Mouse (Mus musculus) brown adipose tissue, adult 24 weeks (tissue): Measurements from ENCODE around the gene 4930579G24Rik. TPM values are rescaled to one million over a fixed set of nuclear protein-coding genes. Genes with fewer than 3 reads are reported as not detected.

Source experiments
- H3K27ac ChIP-seq: fragments of 200-500 bp; replicated peaks from 2 replicates; pipeline ENCODE4 v1.5.1; 2012; ENCODE audit warnings: low read depth, mild to moderate bottlenecking, low read length
- H3K4me1 ChIP-seq: fragments of 200-500 bp; 2 replicates; pipeline ENCODE4 v1.6.1; 2012; ENCODE audit warnings: low read length, mixed read lengths; ENCODE audit not compliant: control insufficient read depth, insufficient read depth, insufficient read length
- H3K4me3 ChIP-seq: fragments of 200-500 bp; 2 replicates; pipeline ENCODE4 v1.5.1; 2012; ENCODE audit warnings: low read depth, mild to moderate bottlenecking, low read length, moderate library complexity; ENCODE audit not compliant: insufficient read depth
- polyA plus RNA-seq: library from polyadenylated mRNA; stranded (reverse); fragments of >200 nt; gene quantifications from 2 replicates; pipeline ENCODE4 v1.2.4, GENCODE M21; 2012; ENCODE audit not compliant: missing spikeins, insufficient read depth, insufficient read length

The 4930579G24Rik gene
- polyA plus RNA-seq, 1 experiment, result 2.5 TPM

DNA sequence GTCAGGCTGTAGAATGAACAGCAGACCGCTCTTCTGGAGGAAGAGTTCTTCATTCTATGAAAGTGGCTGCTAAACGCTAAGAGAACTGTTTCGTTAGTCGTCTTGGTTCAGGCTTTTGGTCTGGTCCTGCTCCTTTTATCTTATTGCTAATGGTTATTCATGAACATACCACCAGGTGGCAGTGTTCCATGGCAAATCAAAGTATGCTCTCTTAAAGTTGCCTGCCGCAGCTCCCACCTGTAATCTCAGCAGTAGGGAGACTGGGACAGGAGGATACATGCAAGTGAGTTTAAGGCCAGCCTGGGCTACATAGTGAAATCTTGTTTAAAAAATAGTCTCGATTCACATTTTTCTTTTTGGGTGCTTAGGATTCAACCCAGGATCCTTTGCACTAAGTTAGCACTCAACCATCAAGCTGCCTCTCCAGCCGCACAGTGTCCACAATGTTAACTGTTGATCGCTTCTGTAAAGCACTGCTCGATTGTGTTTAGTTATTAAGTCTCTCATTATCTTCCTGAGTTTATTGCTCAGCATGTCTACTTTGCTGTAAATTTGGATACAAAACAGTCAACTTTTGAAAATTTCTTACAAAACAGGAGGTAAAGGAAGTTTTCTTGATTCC, 36.0 kb downstream of the 4930579G24Rik start:
- Histone ChIP-seq H3K27ac (no peak overlapping the region), H3K4me1 (no peaks in the 10 kb centered on the region), H3K4me3 (no peak overlapping the region)

DNA sequence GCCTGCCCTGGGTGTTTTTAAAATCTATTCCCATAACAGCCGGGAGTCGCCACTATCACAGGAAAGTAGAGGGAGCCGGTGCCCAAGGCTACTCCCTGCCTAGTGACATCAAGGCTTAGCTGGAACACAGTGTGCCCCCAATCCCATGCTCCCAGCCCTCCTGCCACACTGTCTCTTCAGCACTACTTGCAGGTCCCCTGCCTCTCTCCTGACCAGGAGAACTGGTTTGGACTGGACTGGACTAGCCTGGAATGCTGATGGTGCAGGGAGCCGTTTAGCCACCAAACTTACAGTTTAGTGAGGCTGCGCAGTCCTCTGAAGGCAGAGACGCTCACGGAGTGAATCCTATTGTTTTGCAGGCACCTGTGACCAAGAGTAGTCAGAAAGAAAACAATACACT, 41.7 kb downstream of the 4930579G24Rik start:
- H3K27ac ChIP-seq, result no peak overlapping the region
- H3K4me1 ChIP-seq, result no peaks in the 10 kb centered on the region
- H3K4me3 ChIP-seq, result no peak overlapping the region

DNA sequence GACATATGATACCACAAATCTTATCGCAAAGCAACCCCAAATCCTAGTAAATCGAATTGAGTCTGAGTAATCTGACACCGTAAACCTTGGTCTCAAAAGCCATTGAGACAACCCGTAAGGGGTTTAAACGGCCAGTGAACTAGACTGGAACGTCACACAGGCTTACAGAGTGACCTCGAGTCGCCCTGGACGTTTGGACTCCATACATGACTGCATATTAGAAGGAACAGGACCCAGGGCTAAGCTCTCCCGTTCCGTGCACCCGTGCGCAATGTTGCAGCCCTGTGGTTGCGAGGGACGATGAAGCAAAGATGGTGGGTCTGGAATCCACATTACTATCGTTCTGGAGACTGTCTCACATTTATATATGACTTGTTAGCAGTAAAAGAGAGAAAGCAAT, 43.3 kb downstream of the 4930579G24Rik start:
- Histone ChIP-seq H3K4me3 (no peak overlapping the region), H3K4me1 (no peaks in the 10 kb centered on the region), H3K27ac (no peak overlapping the region)

DNA sequence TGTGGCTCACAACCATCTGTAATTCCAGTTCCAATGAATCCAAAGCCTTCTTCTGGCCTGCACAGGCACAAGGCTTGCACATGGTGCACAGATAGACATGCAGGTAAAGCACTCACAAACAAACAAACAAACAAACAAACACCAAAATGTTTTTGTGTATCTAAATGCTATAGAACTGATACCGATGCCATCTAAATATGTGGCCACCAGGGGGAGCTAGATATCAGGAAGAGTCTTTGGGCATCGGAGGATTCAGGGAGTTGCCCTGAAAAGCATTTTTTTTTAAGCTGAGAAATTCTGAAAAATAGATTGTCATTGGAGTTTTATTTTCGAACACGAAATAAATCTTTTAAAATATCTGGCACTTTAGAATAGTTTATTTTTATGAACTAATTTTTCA, 44.2 kb downstream of the 4930579G24Rik start:
- H3K27ac ChIP-seq, result no peak overlapping the region
- H3K4me3 ChIP-seq, result no peak overlapping the region
- no peaks in the 10 kb centered on the region for H3K4me1 ChIP-seq

DNA sequence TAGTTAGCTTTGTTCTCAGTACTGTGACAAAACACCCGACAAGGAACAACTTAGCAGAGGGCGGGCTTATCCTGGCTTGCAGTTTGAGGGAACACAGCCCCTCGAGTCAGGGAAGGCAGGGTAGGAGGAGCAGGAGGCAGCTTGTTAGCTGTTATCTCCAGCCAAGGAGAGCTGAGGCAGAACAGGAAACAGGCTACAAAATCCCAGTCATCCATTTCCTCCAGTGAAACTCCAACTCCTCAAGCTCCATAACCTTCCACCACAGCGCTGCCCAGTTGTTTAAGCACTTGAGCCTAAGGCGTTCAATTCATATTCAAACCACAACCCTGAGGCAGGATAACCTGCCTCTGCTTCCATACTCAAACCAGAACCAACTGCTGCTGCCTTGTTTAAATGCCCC, 45.8 kb downstream of the 4930579G24Rik start:
- Histone ChIP-seq H3K27ac (no peak overlapping the region), H3K4me1 (no peaks in the 10 kb centered on the region), H3K4me3 (no peak overlapping the region)

DNA sequence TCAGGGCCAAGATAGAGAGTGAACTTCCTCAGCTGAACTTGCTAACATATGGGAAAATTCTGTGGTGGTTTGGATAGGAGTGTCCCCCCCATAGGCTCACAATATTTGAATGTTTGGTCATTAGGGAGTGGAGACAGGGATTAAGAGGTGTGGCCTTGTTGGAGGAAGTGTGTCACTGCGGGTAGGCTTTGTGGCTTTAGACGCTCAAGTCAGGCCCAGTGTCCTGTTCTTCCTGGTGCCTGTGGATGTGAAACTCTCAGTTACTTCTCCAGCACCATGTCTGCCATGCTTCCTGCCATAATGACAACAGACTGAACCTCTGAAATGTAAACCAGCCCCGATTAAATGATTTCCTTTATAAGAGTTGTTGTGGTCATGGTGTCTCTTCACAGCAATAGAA, 47.5 kb downstream of the 4930579G24Rik start:
- Histone ChIP-seq H3K27ac (no peak overlapping the region), H3K4me1 (no peaks in the 10 kb centered on the region), H3K4me3 (no peak overlapping the region)

Other genes with a start within 250 kb of the 4930579G24Rik start
- gene Fnip2, start 61.3 kb upstream of the 4930579G24Rik start, polyA plus RNA-seq, result 2.7 and 4.2 TPM in 2 replicates
- gene Ppid, start 37.7 kb upstream of the 4930579G24Rik start, polyA plus RNA-seq, result 28.0 and 50.8 TPM in 2 replicates
- gene Etfdh, start 421 bp downstream of the 4930579G24Rik start, polyA plus RNA-seq, result 514 and 673 TPM in 2 replicates
- gene Rxfp1, start 108.8 kb downstream of the 4930579G24Rik start, polyA plus RNA-seq, result not detected in 2 replicates
- gene Tmem144, start 223.7 kb downstream of the 4930579G24Rik start, polyA plus RNA-seq, result 0.38 TPM in 1 of 2 replicates, not detected in the other